Mouse (Mus musculus) bone marrow macrophage, adult 2 months (primary cell): ENCODE data around the gene Nanp. TPM values are rescaled to one million over a fixed set of nuclear protein-coding genes. Genes with fewer than 3 reads are reported as not detected.

Experiments used
- H3K27ac ChIP-seq: 2 replicates; pipeline ENCODE4 v1.5.1; 2012; ENCODE audit warnings: low read depth, low read length; ENCODE audit not compliant: insufficient read depth
- H3K4me1 ChIP-seq: 2 replicates; pipeline ENCODE4 v1.6.1; 2012; ENCODE audit warnings: low read length; ENCODE audit not compliant: control insufficient read depth, insufficient read depth
- H3K4me3 ChIP-seq: 2 replicates; pipeline ENCODE4 v1.5.1; 2012; ENCODE audit warnings: mild to moderate bottlenecking, low read length, moderate library complexity; ENCODE audit not compliant: insufficient read depth
- CTCF ChIP-seq: IDR thresholded peaks from 2 replicates; pipeline ENCODE4 v1.5.1; 2012; ENCODE audit warnings: low read depth, mild to moderate bottlenecking, low read length, moderate library complexity
- POLR2A ChIP-seq: IDR thresholded peaks from 2 replicates; pipeline ENCODE4 v1.6.1; 2012; ENCODE audit warnings: mild to moderate bottlenecking, low read depth, low read length, borderline replicate concordance
- polyA plus RNA-seq: library from polyadenylated mRNA; stranded (reverse); fragments of >200 nt; gene quantifications from 2 replicates; pipeline ENCODE4 v1.2.4, GENCODE M21; 2012; ENCODE audit not compliant: missing spikeins, insufficient read depth, insufficient read length

The Nanp gene
- polyA plus RNA-seq, 1 experiment: 14.8 TPM

GRCm38 (mm10) chr2:151000402-151001178 is 38.6 kb downstream of the Nanp start:
- H3K4me3 ChIP-seq: no peak overlapping the region
- no peak for TF ChIP-seq POLR2A
- peak; percentile 77 for TF ChIP-seq CTCF
- H3K27ac ChIP-seq: no peak overlapping the region
- peaks cover 14% of the 10 kb centered on the region for H3K4me1 ChIP-seq

DNA sequence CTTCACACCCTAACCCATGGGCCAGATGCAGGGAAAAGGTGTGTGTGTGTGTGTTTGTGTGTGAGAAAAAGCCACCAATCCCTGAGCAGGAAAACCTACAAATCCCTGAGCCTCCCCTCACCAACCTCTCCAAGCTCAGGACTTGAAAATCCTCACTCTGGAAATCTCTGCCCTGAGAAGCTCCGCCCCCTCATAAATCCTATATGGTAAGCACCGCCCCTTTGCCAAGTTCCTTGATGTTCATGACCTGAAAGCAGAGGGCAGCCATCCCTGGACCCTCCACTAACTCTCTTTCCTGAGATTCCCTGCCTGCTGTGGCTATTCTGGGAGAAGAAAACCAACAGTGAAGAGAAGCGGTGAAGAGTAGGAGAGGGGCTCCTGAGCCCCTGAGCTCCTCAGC is 40.2 kb downstream of the Nanp start:
- TF ChIP-seq CTCF: no peak
- H3K4me1 ChIP-seq: peaks cover 14% of the 10 kb centered on the region
- no peak overlapping the region for H3K27ac ChIP-seq
- no peak overlapping the region for H3K4me3 ChIP-seq

GRCm38 (mm10) chr2:150997618-150998017 is 41.6 kb downstream of the Nanp start:
- H3K4me3 ChIP-seq: no peak overlapping the region
- TF ChIP-seq CTCF (no peak), POLR2A (no peak)
- H3K27ac ChIP-seq: no peak overlapping the region
- peaks cover 14% of the 10 kb centered on the region for H3K4me1 ChIP-seq

- H3K4me3 ChIP-seq: no peak overlapping the region
- TF ChIP-seq POLR2A: no peak
- TF ChIP-seq CTCF: no peak
- H3K27ac ChIP-seq: no peak overlapping the region
- peaks cover 1% of the 10 kb centered on the region; the same call in 1 of the 2 replicates for H3K4me1 ChIP-seq
Observed at GRCm38 (mm10) chr2:150995324-150995723, 43.9 kb downstream of the Nanp start.

DNA sequence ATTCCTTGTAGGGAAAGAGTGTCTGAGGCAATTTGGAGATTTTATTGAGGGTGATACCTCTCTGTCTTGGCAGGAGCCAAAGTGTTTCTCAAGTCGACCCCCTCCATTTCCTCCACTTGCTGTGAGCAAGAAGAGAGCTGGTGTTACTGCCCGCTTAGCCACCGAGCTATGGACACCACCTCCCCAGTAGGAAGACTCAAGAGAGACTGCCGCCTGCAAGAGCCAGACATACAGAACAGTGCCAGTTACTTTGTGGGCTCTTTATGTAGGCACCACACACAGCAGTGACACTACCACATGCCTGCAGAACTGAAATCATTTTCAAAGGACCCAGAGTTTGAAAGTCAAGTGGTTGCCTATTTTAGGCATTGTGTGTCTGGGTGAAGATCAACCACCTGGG is 48.1 kb downstream of the Nanp start:
- no peak overlapping the region for H3K4me3 ChIP-seq
- no peaks in the 10 kb centered on the region for H3K4me1 ChIP-seq
- no peak overlapping the region for H3K27ac ChIP-seq
- TF ChIP-seq CTCF: no peak
- TF ChIP-seq POLR2A: no peak

- Histone ChIP-seq H3K4me1 (no peaks in the 10 kb centered on the region), H3K27ac (no peak overlapping the region), H3K4me3 (no peak overlapping the region)
- TF ChIP-seq POLR2A: no peak
- TF ChIP-seq CTCF: no peak
Observed at GRCm38 (mm10) chr2:150990506-150990905, 48.7 kb downstream of the Nanp start.

DNA sequence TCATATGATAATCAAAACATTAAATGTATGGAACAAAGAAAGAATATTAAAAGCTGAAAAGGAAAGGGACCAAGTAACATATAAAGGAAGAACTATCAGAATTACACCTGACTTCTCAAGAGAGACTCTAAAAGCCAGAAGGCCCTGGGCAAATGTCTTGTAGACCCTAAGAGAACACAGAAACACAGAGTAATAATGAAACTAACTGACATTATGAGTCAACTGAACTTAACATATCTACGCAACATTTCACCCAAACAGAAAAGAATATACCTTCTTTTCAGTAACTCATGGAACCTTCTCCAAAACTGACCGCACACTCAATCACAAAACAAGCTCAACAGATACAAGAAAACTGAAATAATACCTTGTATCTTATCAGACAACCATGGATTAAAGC is 53.8 kb downstream of the Nanp start:
- Histone ChIP-seq H3K27ac (no peak overlapping the region), H3K4me1 (peaks cover 11% of the 10 kb centered on the region), H3K4me3 (no peak overlapping the region)
- TF ChIP-seq POLR2A (no peak), CTCF (no peak)

- no peak for TF ChIP-seq CTCF
- no peak for TF ChIP-seq POLR2A
- no peak overlapping the region for H3K4me3 ChIP-seq
- peaks cover 15% of the 10 kb centered on the region for H3K4me1 ChIP-seq
- no peak overlapping the region for H3K27ac ChIP-seq
Observed at GRCm38 (mm10) chr2:150982051-150982450, 57.1 kb downstream of the Nanp start.

- Histone ChIP-seq H3K4me1 (peaks cover 15% of the 10 kb centered on the region), H3K27ac (peak overlapping the region; percentile 25), H3K4me3 (no peak overlapping the region)
- no peak for TF ChIP-seq CTCF
- TF ChIP-seq POLR2A: no peak
Observed at GRCm38 (mm10) chr2:150981524-150981923, 57.7 kb downstream of the Nanp start.

- Histone ChIP-seq H3K4me3 (no peak overlapping the region), H3K4me1 (peaks cover 15% of the 10 kb centered on the region), H3K27ac (no peak overlapping the region)
- no peak for TF ChIP-seq POLR2A
- TF ChIP-seq CTCF: no peak
Observed at GRCm38 (mm10) chr2:150979861-150980620, 59.2 kb downstream of the Nanp start.

Other genes with a start within 250 kb of the Nanp start
- 405 and 430 TPM in 2 replicates for gene Abhd12, start 134.7 kb downstream of the Nanp start, polyA plus RNA-seq
- gene Gins1, start 134.0 kb downstream of the Nanp start, polyA plus RNA-seq: 13.4 and 16.9 TPM in 2 replicates
- gene Ninl, start within 50 bp of the Nanp start, polyA plus RNA-seq: 1.9 and 4.6 TPM in 2 replicates
- gene Gm14151, start 53.0 kb upstream of the Nanp start, polyA plus RNA-seq: not detected in 2 replicates
- not detected in 2 replicates for gene Gm14147, start 58.8 kb upstream of the Nanp start, polyA plus RNA-seq